Mouse (Mus musculus) large intestine, adult 2 months (tissue): ENCODE data around the gene Ror2. TPM values are rescaled to one million over a fixed set of nuclear protein-coding genes. Genes with fewer than 3 reads are reported as not detected.

Experiments
- DNase-seq: peaks from one replicate; pipeline ENCODE4 v3.0.0-alpha.2; 2012; ENCODE audit warnings: low read depth, low spot score
- WGBS: fragments of 180-500 bp; shearing (Covaris S2); methylation state at CpG from one replicate; pipeline ENCODE4 v1.1.7; 2018; 5-methylcytosine and 5-hydroxymethylcytosine counted together
- polyA plus RNA-seq: library from polyadenylated mRNA; depleted of rRNA; stranded (reverse); fragments of >200 nt; gene quantifications from 2 replicates; pipeline ENCODE4 v1.2.3, GENCODE M21; 2012; rRNA removed

The Ror2 gene
- polyA plus RNA-seq, 1 experiment = 5.9 TPM

GRCm38 (mm10) chr13:53096615-53097014 lies 189.3 kb downstream of the Ror2 start:
- no peak for DNase-seq
- WGBS = 12% methylated on average over 8 of the region's 8 CpGs

GRCm38 (mm10) chr13:53095222-53095621 lies 190.7 kb downstream of the Ror2 start:
- DNase-seq = no peak
- WGBS = 65% methylated on average over 17 of the region's 17 CpGs

- DNase-seq = no peak
- WGBS = 84% methylated on average over 8 of the region's 8 CpGs
Observed at GRCm38 (mm10) chr13:53094658-53095057, 191.3 kb downstream of the Ror2 start.

- DNase-seq = no peak
- WGBS = 27% methylated on average over 4 of the region's 4 CpGs
Observed at GRCm38 (mm10) chr13:53093407-53093806, 192.5 kb downstream of the Ror2 start.

GRCm38 (mm10) chr13:53086552-53087282 lies 199.2 kb downstream of the Ror2 start:
- 76% methylated on average over 23 of the region's 23 CpGs for WGBS
- no peak for DNase-seq

GRCm38 (mm10) chr13:53081846-53082245 lies 204.1 kb downstream of the Ror2 start:
- no peak for DNase-seq
- WGBS = 48% methylated on average over 6 of the region's 6 CpGs

GRCm38 (mm10) chr13:53077732-53078345 lies 208.1 kb downstream of the Ror2 start:
- no peak for DNase-seq
- 85% methylated on average over 15 of the region's 15 CpGs for WGBS

GRCm38 (mm10) chr13:53075006-53075405 lies 210.9 kb downstream of the Ror2 start:
- whole genome bisulfite sequencing = 47% methylated on average over 5 of the region's 5 CpGs

GRCm38 (mm10) chr13:53069076-53069690 lies 216.7 kb downstream of the Ror2 start:
- WGBS = 70% methylated on average over 22 of the region's 22 CpGs
- DNase-seq = no peak

More at GRCm38 (mm10) chr13:53075006-53075405, 210.9 kb downstream of the Ror2 start:
- no peak for DNase-seq

- no peak for DNase-seq
- WGBS = 78% methylated on average over 8 of the region's 8 CpGs
Observed at GRCm38 (mm10) chr13:53068461-53068860, 217.5 kb downstream of the Ror2 start.

GRCm38 (mm10) chr13:53067949-53068348 lies 218.0 kb downstream of the Ror2 start:
- 41% methylated on average over 11 of the region's 11 CpGs for WGBS
- peak; percentile 14 for DNase-seq

GRCm38 (mm10) chr13:53065122-53065521 lies 220.8 kb downstream of the Ror2 start:
- DNase-seq = no peak
- WGBS = 62% methylated on average over 11 of the region's 11 CpGs

- no peak for DNase-seq
- WGBS = 82% methylated on average over 1 of the region's 1 CpGs
Observed at GRCm38 (mm10) chr13:53064681-53065080, 221.2 kb downstream of the Ror2 start.

Other genes with a start within 250 kb of the Ror2 start
- 22.5 and 25.2 TPM in 2 replicates for gene Sptlc1, start 91.3 kb upstream of the Ror2 start, polyA plus RNA-seq
- gene Msx2, start 186.9 kb upstream of the Ror2 start, polyA plus RNA-seq = not detected in 2 replicates